Mouse (Mus musculus): Measurements from ENCODE around the gene Zfp644. TPM values are rescaled to one million over a fixed set of nuclear protein-coding genes. Genes with fewer than 3 reads are reported as not detected.

Zfp644 gene
- total RNA-seq, 2 experiments from 2014 or later = 113 to 118 TPM

DNA sequence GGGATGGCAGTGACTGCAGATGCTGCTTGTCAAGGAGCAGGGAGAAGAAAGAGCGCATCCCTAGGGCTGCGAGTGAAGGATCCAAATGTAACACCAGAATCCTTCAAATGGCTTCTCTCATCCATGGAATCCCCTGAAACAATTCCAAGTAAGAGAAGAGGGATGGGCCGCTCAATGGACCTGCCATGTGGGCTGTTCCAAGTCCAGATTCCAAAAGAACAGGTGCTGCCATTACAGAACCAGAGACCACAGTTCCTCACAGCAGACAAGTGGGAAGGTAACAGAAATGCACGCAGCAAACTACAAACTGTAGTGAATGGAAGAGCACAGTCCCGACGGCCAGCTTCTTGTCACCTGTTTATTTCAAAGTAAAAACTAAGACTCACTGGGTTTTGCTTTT is 76.6 kb downstream of the Zfp644 start:
- Histone ChIP-seq H3K4me3 (no peak overlapping the region), H3K27ac (no peak overlapping the region)
- no peak for TF ChIP-seq CTCF (IDR thresholded peaks at IDR 0.05)
- DNase-seq (ENCODE audit: extremely low spot score in 1 of 2, low spot score in 2 of 2) = no peak
- intact Hi-C loops (cut with DNase I) = no loop called here

DNA sequence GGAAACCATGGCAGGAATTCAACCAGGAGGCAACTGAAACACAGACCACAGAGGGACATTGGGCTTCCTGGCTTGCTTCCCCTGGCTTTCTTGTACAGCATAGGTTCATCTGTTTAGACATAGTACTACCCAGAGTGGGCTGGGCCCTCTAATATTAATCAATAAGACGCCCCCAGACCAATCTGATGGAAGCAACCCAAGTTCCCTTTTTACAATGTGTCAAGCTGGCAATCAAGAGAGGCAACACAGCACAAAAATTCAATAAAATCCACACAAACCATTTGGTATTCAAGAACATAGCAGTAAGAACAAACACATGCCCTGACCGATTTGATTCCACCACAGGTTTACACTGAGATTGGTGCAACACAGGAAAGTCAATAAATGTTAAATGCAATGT is 82.1 kb downstream of the Zfp644 start:
- no peak for DNase-seq (ENCODE audit: extremely low spot score in 1 of 2, low spot score in 2 of 2)
- intact Hi-C loops (cut with DNase I) = no loop called here
- Histone ChIP-seq H3K27ac (no peak overlapping the region), H3K4me3 (no peak overlapping the region)
- TF ChIP-seq CTCF (IDR thresholded peaks at IDR 0.05) = no peak

DNA sequence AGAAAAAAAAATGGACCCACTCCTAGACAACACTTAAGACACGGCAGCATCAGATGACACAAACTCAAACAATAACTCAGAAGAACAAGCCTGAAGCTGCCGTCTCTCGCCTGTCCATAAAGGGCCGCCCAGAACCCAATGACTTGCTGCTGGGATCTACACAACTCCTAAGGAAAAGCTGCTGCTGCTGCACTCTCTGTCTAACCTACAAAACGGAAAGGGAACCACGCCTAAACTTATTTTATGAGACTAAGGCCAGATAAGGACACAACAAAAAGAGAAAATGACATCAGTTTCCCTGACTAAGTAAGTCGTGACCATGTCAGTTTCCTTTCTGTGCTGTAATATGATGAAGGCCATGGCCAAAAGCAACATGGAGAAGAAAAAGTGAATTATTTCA is 82.5 kb downstream of the Zfp644 start:
- intact Hi-C loops (cut with DNase I) = no loop called here
- Histone ChIP-seq H3K27ac (no peak overlapping the region), H3K4me3 (no peak overlapping the region)
- no peak for TF ChIP-seq CTCF (IDR thresholded peaks at IDR 0.05)
- DNase-seq (ENCODE audit: extremely low spot score in 1 of 2, low spot score in 2 of 2) = no peak

DNA sequence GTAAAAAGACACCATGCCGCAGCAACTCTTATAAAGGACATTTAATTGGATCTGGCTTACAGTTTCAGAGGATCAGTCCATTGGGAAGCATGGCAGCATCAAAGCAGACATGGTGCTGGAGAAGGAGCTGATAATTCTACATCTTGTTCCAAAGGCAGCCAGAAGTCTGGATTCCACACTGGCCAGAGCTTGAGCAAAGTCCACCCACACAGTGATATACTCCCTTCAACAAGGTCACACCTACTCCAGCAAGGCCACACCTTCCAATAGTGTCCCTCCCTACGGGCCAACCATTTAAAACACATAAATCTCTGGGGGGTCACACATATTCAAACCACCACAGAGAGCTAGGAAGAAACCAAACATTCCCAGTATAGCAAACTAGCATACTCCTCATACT is 84.9 kb downstream of the Zfp644 start:
- DNase-seq (ENCODE audit: extremely low spot score in 1 of 2, low spot score in 2 of 2) = no peak
- no peak overlapping the region for H3K4me3 ChIP-seq
- TF ChIP-seq CTCF (IDR thresholded peaks at IDR 0.05) = no peak
- intact Hi-C loops (cut with DNase I) = no loop called here
- no peak overlapping the region for H3K27ac ChIP-seq

DNA sequence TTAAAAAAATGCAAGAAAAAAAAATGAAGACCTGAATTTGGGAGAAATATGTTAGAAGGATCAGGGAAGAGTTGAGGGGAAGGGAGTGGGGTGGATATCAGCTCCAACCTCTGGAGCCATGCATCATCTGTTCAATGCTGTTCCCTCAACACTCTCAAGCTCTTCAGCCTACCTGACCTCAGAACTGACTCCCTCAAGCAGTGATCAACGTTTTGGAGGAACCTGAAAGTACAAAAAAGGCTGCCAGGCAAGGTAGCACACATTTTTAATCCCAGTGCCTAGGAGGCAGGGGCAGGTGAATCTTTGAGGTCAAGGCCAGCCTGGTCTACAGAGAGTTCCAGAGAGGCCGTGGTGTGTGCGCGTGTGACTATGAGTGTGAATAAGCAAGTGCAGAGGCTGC is 88.3 kb downstream of the Zfp644 start, which contains the start of gene Gm17304:
Gene Gm17304, plus strand, starts transcription at position 301 of the 400 bp plus-strand sequence.
- H3K27ac ChIP-seq = no peak within 1 kb of the TSS

DNA sequence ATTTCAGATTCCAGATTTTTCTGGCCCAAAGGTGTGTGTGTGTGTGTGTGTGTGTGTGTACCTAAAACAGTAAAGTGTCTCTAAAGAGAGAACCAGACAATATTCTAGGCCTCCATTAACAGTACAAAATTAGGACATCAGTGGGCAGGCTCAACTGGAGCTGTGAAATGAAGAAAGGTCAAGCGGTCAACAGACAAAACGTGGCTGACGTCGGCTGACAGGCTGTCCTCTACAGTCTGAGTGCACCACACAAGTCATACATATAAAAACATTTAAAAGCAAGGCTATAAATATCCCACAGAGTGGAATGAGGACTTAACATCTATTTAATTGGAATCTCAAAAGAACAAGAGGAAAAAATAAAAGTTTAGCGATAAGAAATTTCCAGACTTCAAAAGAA is 90.0 kb downstream of the Zfp644 start:
- DNase-seq (ENCODE audit: extremely low spot score in 1 of 2, low spot score in 2 of 2) = no peak
- TF ChIP-seq CTCF (IDR thresholded peaks at IDR 0.05) = no peak
- Histone ChIP-seq H3K4me3 (no peak overlapping the region), H3K27ac (no peak overlapping the region)
- intact Hi-C loops (cut with DNase I) = no loop called here

More for the DNA sequence above, 88.3 kb downstream of the Zfp644 start, which contains the start of gene Gm17304:
- H3K4me3 ChIP-seq = no peak within 1 kb of the TSS
- DNase-seq (ENCODE audit: extremely low spot score in 1 of 2, low spot score in 2 of 2) = no peak
- intact Hi-C loops (cut with DNase I) = no loop called here
- TF ChIP-seq CTCF (IDR thresholded peaks at IDR 0.05) = no peak

DNA sequence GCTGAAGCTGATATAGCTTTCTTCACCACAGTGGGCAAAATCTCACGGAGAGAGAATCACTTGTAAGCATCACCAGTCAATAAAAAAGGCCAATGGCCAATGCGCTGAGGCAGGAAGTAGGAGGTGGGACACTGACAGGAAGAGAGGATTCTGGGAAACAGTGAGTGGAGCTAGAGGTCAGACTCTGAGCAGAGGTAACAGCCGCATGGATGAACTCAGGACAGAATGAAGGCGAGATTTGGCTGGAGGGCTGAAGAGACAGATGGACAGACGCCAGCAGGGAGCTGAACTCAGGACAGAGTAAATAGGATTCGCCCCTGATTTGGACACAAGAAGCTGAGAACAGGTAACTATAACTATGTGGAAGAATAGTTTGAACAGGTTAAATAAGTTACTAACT is 92.0 kb downstream of the Zfp644 start:
- no peak for TF ChIP-seq CTCF (IDR thresholded peaks at IDR 0.05)
- H3K27ac ChIP-seq = no peak overlapping the region
- no peak overlapping the region for H3K4me3 ChIP-seq
- intact Hi-C loops (cut with DNase I) = no loop called here
- no peak for DNase-seq (ENCODE audit: extremely low spot score in 1 of 2, low spot score in 2 of 2)

DNA sequence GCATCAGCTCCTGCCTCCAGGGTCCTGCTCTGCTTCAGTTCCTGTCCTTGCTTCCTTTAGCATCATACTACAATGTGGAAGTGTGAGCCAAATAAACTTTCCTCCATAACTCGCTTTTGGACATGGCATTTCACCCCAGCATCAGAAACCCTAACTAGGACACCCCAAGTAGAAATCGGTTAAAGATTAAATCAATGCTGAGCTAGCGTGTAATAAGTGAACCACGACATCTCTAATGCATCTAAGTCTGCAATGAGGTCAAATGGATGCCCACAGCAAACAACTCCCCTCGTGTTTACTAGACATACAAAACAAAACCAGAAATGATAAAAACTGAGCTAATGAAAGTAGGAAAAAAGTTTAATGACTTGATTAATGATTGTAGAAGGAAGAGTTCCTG is 92.7 kb downstream of the Zfp644 start:
- intact Hi-C loops (cut with DNase I) = no loop called here
- no peak overlapping the region for H3K4me3 ChIP-seq
- H3K27ac ChIP-seq = no peak overlapping the region
- TF ChIP-seq CTCF (IDR thresholded peaks at IDR 0.05) = no peak
- DNase-seq (ENCODE audit: extremely low spot score in 1 of 2, low spot score in 2 of 2) = no peak

DNA sequence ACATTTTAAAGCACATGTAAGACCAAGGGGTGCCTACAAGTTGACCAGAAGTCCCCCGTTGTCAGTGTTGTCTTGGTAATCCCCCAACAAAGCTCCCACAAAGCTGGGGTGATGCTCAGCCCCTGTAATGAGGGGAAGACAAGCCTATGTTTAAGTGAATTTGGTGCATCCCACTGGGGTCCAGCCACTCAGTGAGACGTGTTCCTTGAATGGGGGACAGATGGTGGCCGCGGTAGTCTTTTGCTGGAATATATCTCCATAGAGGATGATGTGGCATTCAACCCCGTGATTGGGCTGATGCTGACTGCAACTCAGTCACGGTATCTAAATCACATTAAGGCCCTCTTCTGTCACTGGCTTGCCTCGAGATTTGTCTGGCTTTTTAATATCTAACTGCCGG is 97.6 kb downstream of the Zfp644 start:
- DNase-seq (ENCODE audit: extremely low spot score in 1 of 2, low spot score in 2 of 2) = no peak
- Histone ChIP-seq H3K27ac (no peak overlapping the region), H3K4me3 (no peak overlapping the region)
- TF ChIP-seq CTCF (IDR thresholded peaks at IDR 0.05) = no peak
- intact Hi-C loops (cut with DNase I) = loop anchor here (10.0 kb wide), 1 partner anchor 595 kb away; no protein-coding TSS in a partner anchor

DNA sequence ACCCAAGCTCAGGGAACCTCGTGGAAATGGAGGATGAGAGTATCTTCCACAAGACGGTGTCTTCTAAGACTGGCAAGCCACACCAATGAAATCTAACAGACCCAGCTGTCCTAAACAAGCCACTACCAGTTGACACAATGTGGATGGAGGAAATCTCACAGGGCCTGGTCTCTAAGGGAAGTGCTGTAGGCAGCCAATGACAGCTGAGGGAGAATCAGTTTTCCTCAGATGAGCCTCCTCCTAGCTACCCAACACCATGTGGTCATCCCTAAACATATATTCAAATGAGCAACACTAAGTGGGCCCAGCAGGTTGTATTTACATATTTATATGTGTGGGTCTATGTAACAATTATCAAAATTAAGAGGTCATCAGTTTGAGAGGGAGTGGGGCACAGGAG is 99.6 kb downstream of the Zfp644 start:
- TF ChIP-seq CTCF (IDR thresholded peaks at IDR 0.05) = no peak
- no peak for DNase-seq (ENCODE audit: extremely low spot score in 1 of 2, low spot score in 2 of 2)
- intact Hi-C loops (cut with DNase I) = loop anchor here (10.0 kb wide), 1 partner anchor 593 kb away; no protein-coding TSS in a partner anchor
- Histone ChIP-seq H3K4me3 (no peak overlapping the region), H3K27ac (no peak overlapping the region)

DNA sequence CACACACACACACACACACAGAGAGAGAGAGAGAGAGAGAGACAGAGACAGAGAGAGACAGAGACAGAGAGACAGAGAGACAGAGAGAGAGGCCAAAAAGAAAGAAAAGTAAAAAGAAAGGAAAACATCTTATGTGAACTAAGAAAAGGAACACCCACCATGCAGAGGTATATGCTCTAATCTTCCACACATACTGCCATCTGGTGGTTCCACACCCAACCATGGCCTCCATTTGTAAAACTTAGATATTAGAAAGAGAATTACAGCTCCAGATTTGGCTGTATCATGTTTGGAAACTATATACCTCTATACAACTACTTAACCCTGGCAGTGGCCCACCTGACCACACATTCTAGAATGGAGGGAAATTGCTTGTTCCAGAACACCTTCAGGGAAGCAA is 102.7 kb downstream of the Zfp644 start:
- no peak overlapping the region for H3K27ac ChIP-seq
- DNase-seq (ENCODE audit: extremely low spot score in 1 of 2, low spot score in 2 of 2) = no peak
- intact Hi-C loops (cut with DNase I) = loop anchor here (10.0 kb wide), 1 partner anchor 590 kb away; no protein-coding TSS in a partner anchor
- peak; percentile 37 for TF ChIP-seq CTCF (IDR thresholded peaks at IDR 0.05)
- H3K4me3 ChIP-seq = no peak overlapping the region

DNA sequence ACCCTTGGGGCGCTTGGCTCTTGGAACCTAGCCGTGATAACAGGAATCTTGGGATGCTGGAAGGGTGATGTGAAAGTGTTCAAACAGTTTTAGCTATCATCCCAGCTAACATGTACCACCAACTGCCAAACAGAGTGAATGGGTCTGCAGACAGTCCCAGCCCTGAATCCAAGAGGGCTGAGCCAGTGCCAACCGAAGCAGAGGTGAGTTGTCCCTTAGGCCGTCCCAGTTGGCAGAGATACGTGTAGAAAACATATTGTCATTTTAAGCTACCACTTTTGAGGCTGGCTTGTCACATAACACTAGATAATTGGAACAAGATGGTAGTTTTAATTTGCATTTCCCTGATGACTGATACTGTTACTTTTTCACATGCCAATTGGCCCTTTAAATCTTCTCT is 106.4 kb downstream of the Zfp644 start:
- no peak for DNase-seq (ENCODE audit: extremely low spot score in 1 of 2, low spot score in 2 of 2)
- Histone ChIP-seq H3K4me3 (no peak overlapping the region), H3K27ac (no peak overlapping the region)
- intact Hi-C loops (cut with DNase I) = loop anchor here (10.0 kb wide), 1 partner anchor 586 kb away; no protein-coding TSS in a partner anchor
- TF ChIP-seq CTCF (IDR thresholded peaks at IDR 0.05) = no peak

DNA sequence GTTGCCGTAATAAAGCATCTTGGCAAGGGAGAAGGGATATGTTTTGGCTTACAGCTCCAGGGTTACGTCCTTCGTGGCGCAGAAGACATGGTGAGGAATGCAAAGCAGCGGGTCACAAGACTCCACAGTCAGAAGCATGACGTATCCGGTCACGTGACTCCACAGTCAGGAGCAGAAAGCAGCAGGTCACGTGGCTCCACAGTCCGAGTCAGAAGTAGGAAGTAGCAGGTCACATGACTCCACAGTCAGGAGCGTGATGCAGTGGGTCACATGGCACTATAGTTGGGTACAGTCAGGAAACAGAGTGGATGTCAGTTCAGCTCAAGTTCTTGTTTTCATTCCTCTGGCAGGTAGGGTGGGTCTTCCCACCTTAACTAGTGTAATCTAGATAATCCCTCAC is 107.4 kb downstream of the Zfp644 start:
- intact Hi-C loops (cut with DNase I) = loop anchor here (10.0 kb wide), 1 partner anchor 585 kb away; no protein-coding TSS in a partner anchor
- H3K4me3 ChIP-seq = no peak overlapping the region
- no peak for TF ChIP-seq CTCF (IDR thresholded peaks at IDR 0.05)
- no peak for DNase-seq (ENCODE audit: extremely low spot score in 1 of 2, low spot score in 2 of 2)
- H3K27ac ChIP-seq = no peak overlapping the region

Measured in left cerebral cortex, adult 2 months (tissue).